In genomic region chr19:11165172-11165571, GRCm38 (mm10) we compare ENCODE assay signal across 9 mouse cellular contexts. TPM values are rescaled to one million over a fixed set of nuclear protein-coding genes. Genes with fewer than 3 reads are reported as not detected.
DNase-seq lines count a peak whose midpoint lies in the region; ATAC-seq and TF ChIP-seq lines count a peak whose summit lies in the region.
"Had no signal": no experiment of that assay in that cellular context is flagged by ENCODE, and none has a peak within 500 bp of the region (broad histone marks: within the 10 kb centered on the region; RNA-seq: fewer than 3 reads in every experiment).

1700025F22Rik (minus strand) TSS chr19:11165320.

- no peak for TF ChIP-seq POLR2A in bone marrow macrophage, adult 2 months (IDR thresholded peaks at IDR 0.05; ENCODE audit: borderline replicate concordance, low read depth, low read length)

- H3K4me3 ChIP-seq in bone marrow macrophage, adult 2 months (ENCODE audit: insufficient read depth, low read length): no peak within 1 kb of the TSS
- H3K4me3 ChIP-seq: midbrain, embryonic 10.5 days had no signal

- peak; percentile 4 to 6 for DNase-seq in urinary bladder, postnatal 36 days (ENCODE audit: low spot score in 2 of 2)
- no peak for DNase-seq in urinary bladder, adult 2 months (ENCODE audit: low spot score)
- no peak for DNase-seq in MN1 (ENCODE audit: low spot score)
- DNase-seq in gastrocnemius, postnatal 14 days: no peak
- DNase-seq in gastrocnemius, postnatal 10 days: no peak

- peak; percentile 20; the same call in 1 of the 2 replicates for TF ChIP-seq CTCF in bone marrow macrophage, adult 2 months (IDR thresholded peaks at IDR 0.05; ENCODE audit: low read depth, low read length)

- H3K27ac ChIP-seq in bone marrow macrophage, adult 2 months (ENCODE audit: insufficient read depth, low read depth, low read length): no peak within 1 kb of the TSS
- H3K27ac ChIP-seq: midbrain, embryonic 10.5 days had no signal

- intact Hi-C loops in gastrocnemius, postnatal 14 days (cut with DNase I; ENCODE audit: low total_unique reads): no loop called here

- H3K4me1 ChIP-seq in bone marrow macrophage, adult 2 months (ENCODE audit: control insufficient read depth, insufficient read depth, low read length): no peaks in the 10 kb centered on the region
- H3K4me1 ChIP-seq: midbrain, embryonic 10.5 days had no signal

- peak; percentile 61 for ATAC-seq in megakaryocyte-erythroid progenitor cell, adult 5-6 weeks (replicated peaks; ENCODE audit: low FRiP score, low TSS enrichment, poor library complexity, severe bottlenecking)

RNA-seq across cellular contexts. Expression of gene 1700025F22Rik, which starts in this region (rescaled TPM):
- not detected in 2 replicates for polyA plus RNA-seq in urinary bladder, adult 2 months (2012; rRNA removed)
- not detected in 2 replicates for polyA plus RNA-seq in bone marrow macrophage, adult 2 months (2012; ENCODE audit: insufficient read depth, insufficient read length, missing spikeins)
- total RNA-seq in megakaryocyte-erythroid progenitor cell, adult 5-6 weeks (2014; fragmentation: Nextera tagmentation): not detected in 2 replicates
- total RNA-seq in megakaryocyte-erythroid progenitor cell, adult 5-6 weeks (2017): not detected in 2 replicates
- total RNA-seq in gastrocnemius, postnatal 14 days (2021): not detected
- total RNA-seq in gastrocnemius, postnatal 10 days (2021): not detected
- polyA plus RNA-seq: embryonic facial prominence, embryonic 11.5 days; midbrain, embryonic 10.5 days had no signal

Comparison
In these comparisons a context has a peak if more than half of its experiments do, and no peak if none do; other contexts are left out.
1. DNase-seq: peak in urinary bladder, postnatal 36 days (2 of 2); none in urinary bladder, adult 2 months (single experiment), MN1 (single experiment), gastrocnemius, postnatal 14 days (single experiment) and gastrocnemius, postnatal 10 days (single experiment).
2. Peak in ATAC-seq in megakaryocyte-erythroid progenitor cell, adult 5-6 weeks; RNA of the gene not detected or under 1 TPM.